Mouse (Mus musculus) embryonic fibroblast, embryonic 13.5 days (primary cell): Measurements from ENCODE around the gene Znrd1as. TPM values are rescaled to one million over a fixed set of nuclear protein-coding genes. Genes with fewer than 3 reads are reported as not detected.
"Not testable (repeated sequence)": the region's sequence is repeated elsewhere in the genome, so short reads cannot be mapped to it uniquely, and the experiment has no call there.

Source experiments
- H3K27ac ChIP-seq: 2 replicates; pipeline ENCODE4 v1.5.1; 2012; ENCODE audit warnings: low read length, control low read depth, inconsistent platforms; ENCODE audit not compliant: insufficient read depth
- H3K4me1 ChIP-seq: 2 replicates; pipeline ENCODE4 v1.6.1; 2011; ENCODE audit warnings: low read length; ENCODE audit not compliant: control insufficient read depth, insufficient read depth
- H3K4me3 ChIP-seq: 2 replicates; pipeline ENCODE4 v1.5.1; 2011; ENCODE audit warnings: mild to moderate bottlenecking, control low read depth, low read length; ENCODE audit not compliant: insufficient read depth
- CTCF ChIP-seq: IDR thresholded peaks from 2 replicates; pipeline ENCODE4 v1.5.1; 2011; ENCODE audit warnings: mild to moderate bottlenecking, control low read depth, low read length, moderate library complexity, borderline replicate concordance; ENCODE audit not compliant: insufficient read depth
- POLR2A ChIP-seq: IDR thresholded peaks from 2 replicates; pipeline ENCODE4 v1.6.1; 2011; ENCODE audit warnings: low read depth, mild to moderate bottlenecking, control low read depth, low read length, moderate library complexity
- polyA plus RNA-seq: library from polyadenylated mRNA; stranded (reverse); fragments of >200 nt; gene quantifications from 2 replicates; pipeline ENCODE4 v1.2.4, GENCODE M21; 2011; ENCODE audit warnings: low read depth; ENCODE audit not compliant: missing spikeins, insufficient read length

Gene Znrd1as
- polyA plus RNA-seq, 1 experiment = 11.6 TPM

DNA sequence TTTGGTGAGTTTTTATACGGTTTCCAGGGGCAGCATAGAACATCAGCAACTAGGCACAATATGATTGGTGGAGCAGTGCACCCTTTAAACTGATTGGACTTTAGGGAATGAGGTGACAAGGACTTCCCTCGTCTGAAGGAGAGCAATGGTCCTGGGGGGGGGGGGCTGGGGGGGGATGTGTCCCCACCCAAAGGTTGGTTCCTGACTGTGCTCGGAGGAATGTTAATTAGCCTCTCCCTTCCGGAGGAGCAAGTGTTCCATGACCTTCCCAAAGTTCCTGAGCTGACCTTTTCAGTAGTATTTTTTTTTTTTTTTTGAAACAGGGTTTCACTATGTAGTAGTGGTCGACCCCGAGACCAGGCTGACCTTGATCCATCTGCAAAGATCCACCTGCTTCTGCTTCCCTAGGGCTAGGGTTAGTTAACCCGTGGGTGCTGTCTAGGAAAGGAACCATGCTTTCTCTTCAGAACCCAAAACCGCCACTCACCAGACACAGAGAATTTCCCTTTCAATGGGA is 14.9 kb downstream of the Znrd1as start:
- Histone ChIP-seq H3K27ac (no peak overlapping the region), H3K4me3 (no peak overlapping the region), H3K4me1 (no peaks in the 10 kb centered on the region)
- TF ChIP-seq POLR2A (no peak), CTCF (no peak)

DNA sequence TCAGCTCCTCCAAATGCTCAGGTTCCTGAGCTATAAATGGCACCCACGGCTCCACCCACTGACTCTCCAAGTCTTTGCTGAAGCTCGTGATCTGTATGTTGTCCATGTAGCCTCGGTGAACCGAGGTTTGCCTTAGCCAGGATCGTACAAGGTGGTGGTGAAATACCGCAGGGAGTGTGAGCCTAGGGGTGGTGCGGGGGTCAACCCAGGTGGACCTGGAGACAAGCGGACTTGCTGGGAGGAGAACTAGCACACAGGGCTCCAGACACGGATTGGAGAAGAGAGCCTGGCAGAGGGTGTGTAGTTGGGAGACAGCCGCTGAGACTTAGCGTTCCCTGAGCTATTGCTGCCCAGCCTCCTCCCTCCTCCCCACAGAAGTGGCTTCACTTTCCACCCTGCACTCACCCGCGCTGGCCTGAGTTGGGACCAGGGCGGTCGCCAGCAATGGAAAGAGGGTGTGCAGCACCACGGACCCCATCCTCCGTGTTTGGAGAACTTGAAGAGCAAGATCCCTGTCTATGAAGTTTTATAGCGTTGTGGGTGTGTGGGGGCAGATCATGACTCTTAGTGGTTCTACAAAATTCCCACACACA is 22.9 kb downstream of the Znrd1as start, which contains the start of gene 2410137M14Rik:
2410137M14Rik (minus strand) TSS at position 17 of the 593 bp plus-strand sequence.
- Histone ChIP-seq H3K27ac (no peak within 1 kb of the TSS), H3K4me3 (no peak within 1 kb of the TSS), H3K4me1 (no peaks in the 10 kb centered on the region)
- TF ChIP-seq CTCF (no peak), POLR2A (no peak)

GRCm38 (mm10) chr17:36981845-36982244 is 23.5 kb downstream of the Znrd1as start:
- TF ChIP-seq CTCF (no peak), POLR2A (no peak)
- Histone ChIP-seq H3K4me3 (no peak overlapping the region), H3K27ac (no peak overlapping the region), H3K4me1 (no peaks in the 10 kb centered on the region)

GRCm38 (mm10) chr17:36982253-36983155 is 24.1 kb downstream of the Znrd1as start:
- H3K4me1 ChIP-seq = no peaks in the 10 kb centered on the region
- H3K4me3 ChIP-seq = no peak overlapping the region
- TF ChIP-seq CTCF = no peak
- no peak for TF ChIP-seq POLR2A
- H3K27ac ChIP-seq = no peak overlapping the region

- TF ChIP-seq CTCF (no peak), POLR2A (no peak)
- Histone ChIP-seq H3K27ac (no peak overlapping the region), H3K4me1 (no peaks in the 10 kb centered on the region), H3K4me3 (no peak overlapping the region)
These were observed 30.1 kb downstream of the Znrd1as start for GRCm38 (mm10) chr17:36988475-36988874.

GRCm38 (mm10) chr17:36989437-36989836 is 31.0 kb downstream of the Znrd1as start, which contains the start of gene H2-M5:
H2-M5 (minus strand) TSS chr17:36989537.
- no peak within 1 kb of the TSS for H3K27ac ChIP-seq
- H3K4me1 ChIP-seq = no peaks in the 10 kb centered on the region
- H3K4me3 ChIP-seq = no peak within 1 kb of the TSS
- TF ChIP-seq POLR2A (no peak), CTCF (no peak)

DNA sequence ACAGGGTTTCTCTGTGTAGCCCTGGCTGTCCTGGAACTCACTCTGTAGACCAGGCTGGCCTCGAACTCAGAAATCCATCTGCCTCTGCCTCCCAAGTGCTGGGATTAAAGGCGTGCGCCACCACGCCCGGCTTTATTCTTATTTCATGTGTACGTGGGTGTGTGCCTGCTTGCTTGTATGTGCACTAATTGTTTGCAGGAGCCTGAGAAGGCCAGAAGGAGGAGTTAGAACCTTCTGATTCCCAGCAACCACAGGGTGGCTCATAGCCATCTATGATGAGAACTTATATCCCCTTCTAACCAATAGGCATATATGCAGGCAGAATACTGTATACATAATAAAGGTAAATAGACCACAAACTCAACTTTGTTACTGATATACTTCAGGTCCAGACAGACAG is 32.2 kb downstream of the Znrd1as start:
- not testable (repeated sequence) for H3K4me1 ChIP-seq, H3K27ac ChIP-seq, H3K4me3 ChIP-seq

DNA sequence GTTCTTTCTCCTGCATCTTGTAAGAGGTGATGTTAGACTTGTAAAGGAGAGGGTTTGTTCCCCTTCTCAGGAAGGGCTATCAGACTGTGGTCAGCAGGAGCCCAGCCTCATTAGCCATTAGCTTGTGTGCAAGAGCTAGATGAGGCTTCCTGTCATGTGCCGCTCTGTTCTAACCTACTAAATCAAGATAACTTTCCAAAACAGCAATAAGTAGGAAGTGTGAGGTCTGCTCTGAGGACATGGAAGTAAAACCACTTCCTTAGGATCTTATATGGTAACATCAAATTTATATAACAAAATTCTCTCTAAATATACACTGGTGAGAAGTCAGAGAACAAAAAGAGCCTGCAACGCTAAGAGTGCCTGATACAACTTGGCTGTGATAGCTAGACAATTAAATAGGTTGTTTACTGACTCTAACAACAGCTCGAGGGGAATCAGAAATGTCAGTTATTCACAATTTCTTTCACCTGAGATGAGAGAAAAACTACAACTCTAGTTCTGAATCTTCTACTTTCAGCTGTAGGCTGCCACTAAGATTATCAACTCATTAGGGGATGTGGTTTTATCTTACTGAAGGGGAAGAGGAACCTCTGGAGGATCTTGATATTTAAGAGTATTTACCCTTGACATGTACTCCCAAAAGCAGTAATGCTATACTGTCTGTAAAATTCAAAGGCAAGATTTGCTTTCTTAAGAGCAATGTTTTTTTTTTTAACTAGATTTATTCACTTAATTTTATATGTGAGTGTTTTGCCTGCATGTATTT is 34.1 kb downstream of the Znrd1as start:
- no peak for TF ChIP-seq POLR2A
- TF ChIP-seq CTCF = no peak
- H3K4me1 ChIP-seq = peaks cover 3% of the 10 kb centered on the region; the same call in 1 of the 2 replicates
- H3K27ac ChIP-seq = no peak overlapping the region
- H3K4me3 ChIP-seq = no peak overlapping the region

DNA sequence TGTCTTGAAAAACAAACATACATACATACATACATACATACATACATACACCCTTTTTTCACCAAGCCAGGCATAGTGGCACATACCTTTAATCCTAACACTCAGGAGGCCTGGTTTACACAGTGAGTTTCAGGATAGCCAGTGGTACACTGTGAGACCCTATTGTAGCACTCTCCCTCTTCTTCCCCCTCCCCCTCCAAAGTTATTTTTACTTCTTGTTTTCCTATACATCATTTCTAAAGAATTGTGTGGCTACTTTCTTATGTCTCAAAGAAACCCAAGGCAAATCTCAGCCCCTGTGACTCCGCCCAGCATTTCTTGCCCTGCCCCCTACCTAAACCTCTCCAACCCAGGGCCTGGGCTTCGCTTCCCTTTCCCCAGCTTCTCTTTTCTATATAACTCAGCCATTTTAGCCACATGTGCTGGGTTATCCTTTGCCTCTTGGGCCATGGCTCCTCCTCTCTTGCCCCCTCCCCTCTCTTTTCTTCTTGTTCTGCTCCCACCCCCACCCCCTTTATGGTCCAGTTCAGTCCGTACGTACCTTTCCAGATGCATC is 35.5 kb downstream of the Znrd1as start:
- TF ChIP-seq POLR2A = no peak
- TF ChIP-seq CTCF = no peak
- no peak overlapping the region for H3K27ac ChIP-seq
- H3K4me3 ChIP-seq = no peak overlapping the region
- peaks cover 3% of the 10 kb centered on the region; the same call in 1 of the 2 replicates for H3K4me1 ChIP-seq
